Mouse (Mus musculus): Measurements from ENCODE around the gene Gm6993.
A peak's percentile ranks its signal among the peaks of the same experiment; 100 is the strongest.

The Gm6993 gene

GRCm38 (mm10) chr12:31240470-31240869 is at the start of gene Gm6993:
Gene Gm6993 (plus strand): TSS chr12:31240770.
- no peak for DNase-seq (ENCODE audit: low spot score)

GRCm38 (mm10) chr12:31191329-31191954 is 49.1 kb upstream of the Gm6993 start:
- peak; percentile 65 for DNase-seq (ENCODE audit: low spot score)

- no peak for DNase-seq (ENCODE audit: low spot score)
These were observed 38.1 kb upstream of the Gm6993 start for GRCm38 (mm10) chr12:31202509-31202908.

- no peak for DNase-seq (ENCODE audit: low spot score)
These were observed 36.7 kb upstream of the Gm6993 start for GRCm38 (mm10) chr12:31203746-31204455.

- DNase-seq (ENCODE audit: low spot score): no peak
These were observed 35.7 kb upstream of the Gm6993 start for GRCm38 (mm10) chr12:31204898-31205297.

GRCm38 (mm10) chr12:31205983-31206633 is 34.5 kb upstream of the Gm6993 start:
- DNase-seq (ENCODE audit: low spot score): no peak

GRCm38 (mm10) chr12:31208766-31209165 is 31.8 kb upstream of the Gm6993 start:
- DNase-seq (ENCODE audit: low spot score): no peak

GRCm38 (mm10) chr12:31209377-31209805 is 31.2 kb upstream of the Gm6993 start:
- no peak for DNase-seq (ENCODE audit: low spot score)

GRCm38 (mm10) chr12:31213556-31213955 is 27.0 kb upstream of the Gm6993 start:
- peak; percentile 60 for DNase-seq (ENCODE audit: low spot score)

GRCm38 (mm10) chr12:31215003-31215402 is 25.6 kb upstream of the Gm6993 start:
- no peak for DNase-seq (ENCODE audit: low spot score)

GRCm38 (mm10) chr12:31217232-31217631 is 23.3 kb upstream of the Gm6993 start:
- DNase-seq (ENCODE audit: low spot score): no peak

- no peak for DNase-seq (ENCODE audit: low spot score)
These were observed 21.8 kb upstream of the Gm6993 start for GRCm38 (mm10) chr12:31218774-31219173.

GRCm38 (mm10) chr12:31221522-31221921 is 19.0 kb upstream of the Gm6993 start:
- DNase-seq (ENCODE audit: low spot score): no peak

GRCm38 (mm10) chr12:31222282-31222681 is 18.3 kb upstream of the Gm6993 start:
- no peak for DNase-seq (ENCODE audit: low spot score)

- no peak for DNase-seq (ENCODE audit: low spot score)
These were observed 17.8 kb upstream of the Gm6993 start for GRCm38 (mm10) chr12:31222741-31223140.

GRCm38 (mm10) chr12:31225451-31225850 is 15.1 kb upstream of the Gm6993 start:
- no peak for DNase-seq (ENCODE audit: low spot score)

GRCm38 (mm10) chr12:31227167-31227566 is 13.4 kb upstream of the Gm6993 start:
- no peak for DNase-seq (ENCODE audit: low spot score)

GRCm38 (mm10) chr12:31228878-31229277 is 11.7 kb upstream of the Gm6993 start:
- DNase-seq (ENCODE audit: low spot score): no peak

- DNase-seq (ENCODE audit: low spot score): no peak
These were observed 7.9 kb upstream of the Gm6993 start for GRCm38 (mm10) chr12:31232635-31233034.

- no peak for DNase-seq (ENCODE audit: low spot score)
These were observed 5.6 kb upstream of the Gm6993 start for GRCm38 (mm10) chr12:31235018-31235417.

- no peak for DNase-seq (ENCODE audit: low spot score)
These were observed 3.5 kb upstream of the Gm6993 start for GRCm38 (mm10) chr12:31236861-31237595.

GRCm38 (mm10) chr12:31239031-31239583 is 1.5 kb upstream of the Gm6993 start:
- no peak for DNase-seq (ENCODE audit: low spot score)
